Mouse (Mus musculus) lung, postnatal 4 days (tissue): ENCODE data around the gene Slc22a14.

Source experiments
- DNase-seq, 2 experiments: peaks; one replicate each; pipeline ENCODE4 v3.0.0; 2021

The Slc22a14 gene

GRCm38 (mm10) chr9:119355943-119356342 is 9.4 kb downstream of the Slc22a14 start:
- no peak for DNase-seq

GRCm38 (mm10) chr9:119353926-119354325 is 11.4 kb downstream of the Slc22a14 start:
- DNase-seq, result no peak

GRCm38 (mm10) chr9:119352060-119352459 is 13.3 kb downstream of the Slc22a14 start:
- peak; percentile 81 to 87 for DNase-seq

GRCm38 (mm10) chr9:119350947-119351705 is 14.2 kb downstream of the Slc22a14 start:
- DNase-seq, result no peak

GRCm38 (mm10) chr9:119350531-119350930 is 14.8 kb downstream of the Slc22a14 start:
- no peak for DNase-seq

GRCm38 (mm10) chr9:119346376-119346775 is 19.0 kb downstream of the Slc22a14 start:
- no peak for DNase-seq

GRCm38 (mm10) chr9:119342728-119343127 is 22.6 kb downstream of the Slc22a14 start:
- DNase-seq, result no peak

- peak; percentile 96 to 99 for DNase-seq
Measured at GRCm38 (mm10) chr9:119340909-119341816, 24.2 kb downstream of the Slc22a14 start, which contains the start of gene Myd88. Myd88 (minus strand) TSS chr9:119341411.

- DNase-seq, result no peak
Measured at GRCm38 (mm10) chr9:119340212-119340580, 25.2 kb downstream of the Slc22a14 start.

GRCm38 (mm10) chr9:119339558-119340211 is 25.7 kb downstream of the Slc22a14 start, which contains the start of gene Acaa1a:
Acaa1a (plus strand) TSS chr9:119339676.
- DNase-seq, result peak; percentile 84 to 85

- DNase-seq, result no peak
Measured at GRCm38 (mm10) chr9:119339106-119339505, 26.2 kb downstream of the Slc22a14 start.

- no peak for DNase-seq
Measured at GRCm38 (mm10) chr9:119338350-119338749, 27.0 kb downstream of the Slc22a14 start.

GRCm38 (mm10) chr9:119337842-119338241 is 27.5 kb downstream of the Slc22a14 start:
- no peak for DNase-seq

GRCm38 (mm10) chr9:119335571-119335970 is 29.8 kb downstream of the Slc22a14 start:
- no peak for DNase-seq

GRCm38 (mm10) chr9:119334834-119335233 is 30.5 kb downstream of the Slc22a14 start:
- no peak for DNase-seq

- DNase-seq, result peak; percentile 76 to 84
Measured at GRCm38 (mm10) chr9:119334324-119334723, 31.0 kb downstream of the Slc22a14 start.

- no peak for DNase-seq
Measured at GRCm38 (mm10) chr9:119330186-119330963, 35.0 kb downstream of the Slc22a14 start.

- no peak for DNase-seq
Measured at GRCm38 (mm10) chr9:119328488-119328887, 36.9 kb downstream of the Slc22a14 start.

GRCm38 (mm10) chr9:119324130-119324529 is 41.2 kb downstream of the Slc22a14 start:
- no peak for DNase-seq

GRCm38 (mm10) chr9:119323260-119323645 is 42.1 kb downstream of the Slc22a14 start:
- no peak for DNase-seq

GRCm38 (mm10) chr9:119322289-119323259 is 42.8 kb downstream of the Slc22a14 start, which contains the start of gene Oxsr1:
Oxsr1 (minus strand) TSS chr9:119322427.
- DNase-seq, result peak; percentile 99 to 100
